8 mouse cellular contexts compared by ENCODE assay signal in genomic region chr4:62674031-62674995, GRCm38 (mm10).
A peak's percentile ranks its signal among the peaks of the same experiment; 100 is the strongest.
DNase-seq lines count a peak whose midpoint lies in the region; ATAC-seq lines count a peak whose summit lies in the region.

No protein-coding gene starts in this region.

- H3K4me3 ChIP-seq in forebrain, embryonic 14.5 days (ENCODE audit: low read depth, low read length) = peak overlapping the region; percentile 44
- H3K4me3 ChIP-seq in midbrain, embryonic 14.5 days (replicated peaks; ENCODE audit: low read depth, low read length) = peak overlapping the region; percentile 60

- peaks cover 34% of the 10 kb centered on the region for H3K4me1 ChIP-seq in forebrain, embryonic 14.5 days (ENCODE audit: control insufficient read depth, insufficient read depth, low read length)
- peaks cover 48% of the 10 kb centered on the region for H3K4me1 ChIP-seq in midbrain, embryonic 14.5 days (ENCODE audit: control insufficient read depth, insufficient read depth, low read length)

- DNase-seq in cerebellum, adult 11-12 months = peak; percentile 76
- peak; percentile 80 for DNase-seq in brain, adult 2 months (ENCODE audit: low read depth, low spot score)
- peak; percentile 52 for DNase-seq in forebrain, embryonic 14.5 days (ENCODE audit: low spot score)
- DNase-seq in kidney, postnatal 10 days = peak; percentile 49
- peak; percentile 70 for DNase-seq in midbrain, embryonic 14.5 days
- DNase-seq in thymus, adult 18-20 months = no peak
- DNase-seq in urinary bladder, adult 18-20 months (ENCODE audit: low spot score in 2 of 2) = no peak

- peak overlapping the region; percentile 75 for H3K9ac ChIP-seq in forebrain, embryonic 14.5 days (ENCODE audit: low read length)
- H3K9ac ChIP-seq in midbrain, embryonic 14.5 days (replicated peaks; ENCODE audit: low read length) = peak overlapping the region; percentile 82

- H3K9me3 ChIP-seq in forebrain, embryonic 14.5 days (replicated peaks; ENCODE audit: control insufficient read depth, low read length) = no peaks in the 10 kb centered on the region
- H3K9me3 ChIP-seq in midbrain, embryonic 14.5 days (ENCODE audit: control insufficient read depth, low read length) = no peaks in the 10 kb centered on the region

- peak overlapping the region; percentile 63 for H3K4me2 ChIP-seq in forebrain, embryonic 14.5 days (ENCODE audit: low read length)
- peak overlapping the region; percentile 85 for H3K4me2 ChIP-seq in midbrain, embryonic 14.5 days (ENCODE audit: low read length)

- no peaks in the 10 kb centered on the region for H3K36me3 ChIP-seq in forebrain, embryonic 14.5 days (ENCODE audit: control insufficient read depth, insufficient read depth, low read length)
- H3K36me3 ChIP-seq in midbrain, embryonic 14.5 days (ENCODE audit: control insufficient read depth, insufficient read depth, low read length) = no peaks in the 10 kb centered on the region

- WGBS in forebrain, embryonic 14.5 days = 1% methylated on average over 30 of the region's 30 CpGs
- 1% methylated on average over 30 of the region's 30 CpGs for WGBS in midbrain, embryonic 14.5 days

- ATAC-seq in cerebellum, adult (ENCODE audit: insufficient number of reproducible peaks, low FRiP score, low TSS enrichment) = no peak
- peak; percentile 63 for ATAC-seq in forebrain, embryonic 14.5 days
- peak; percentile 49; the same call in 1 of the 2 replicates for ATAC-seq in midbrain, embryonic 14.5 days (ENCODE audit: low FRiP score, low TSS enrichment)

- H3K27ac ChIP-seq in forebrain, embryonic 14.5 days (ENCODE audit: low read depth, low read length) = peak overlapping the region; percentile 29; the same call in 1 of the 2 replicates
- H3K27ac ChIP-seq in midbrain, embryonic 14.5 days (replicated peaks; ENCODE audit: low read depth, low read length) = peak overlapping the region; percentile 74

- H3K27me3 ChIP-seq in forebrain, embryonic 14.5 days (replicated peaks; ENCODE audit: control insufficient read depth, insufficient read depth, low read length) = 0 out of 2 replicates have a peak, but pooled peaks cover 3% of the 10 kb centered on the region
- H3K27me3 ChIP-seq in midbrain, embryonic 14.5 days (ENCODE audit: control insufficient read depth, insufficient read depth, low read length) = no peaks in the 10 kb centered on the region

Comparison
In these comparisons a context has a peak if more than half of its experiments do, and no peak if none do; other contexts are left out.
1. DNase-seq: peak in cerebellum, adult 11-12 months (single experiment), brain, adult 2 months (single experiment), forebrain, embryonic 14.5 days (single experiment), kidney, postnatal 10 days (single experiment) and midbrain, embryonic 14.5 days (single experiment); none in thymus, adult 18-20 months (0 of 2) and urinary bladder, adult 18-20 months (0 of 2).